8 mouse cellular contexts compared by ENCODE assay signal in genomic region chr6:125480396-125481361, GRCm38 (mm10). TPM values are rescaled to one million over a fixed set of nuclear protein-coding genes. Genes with fewer than 3 reads are reported as not detected.
DNase-seq lines count a peak whose midpoint lies in the region; ATAC-seq and TF ChIP-seq lines count a peak whose summit lies in the region.

No protein-coding gene starts in this region.

- H3K36me3 ChIP-seq in heart, postnatal 0 days (replicated peaks; ENCODE audit: control insufficient read depth, insufficient read depth, low read length), result no peaks in the 10 kb centered on the region
- peaks cover 4% of the 10 kb centered on the region; the same call in 1 of the 2 replicates for H3K36me3 ChIP-seq in liver, postnatal 0 days (replicated peaks; ENCODE audit: insufficient read depth, low read length)

- 0 out of 2 replicates have a peak, but pooled peaks cover 2% of the 10 kb centered on the region for H3K27me3 ChIP-seq in heart, postnatal 0 days (ENCODE audit: control insufficient read depth, insufficient read depth, low read length)
- H3K27me3 ChIP-seq in liver, postnatal 0 days (ENCODE audit: insufficient read depth, low read length), result no peaks in the 10 kb centered on the region

- peak; percentile 26 for DNase-seq in ovary, adult 18-20 months (ENCODE audit: low spot score)
- no peak for DNase-seq in ovary, postnatal 14 days (ENCODE audit: low spot score)
- peak; percentile 45 for DNase-seq in adipocyte (ENCODE audit: low spot score)
- no peak for DNase-seq in heart, postnatal 0 days (ENCODE audit: low spot score)
- DNase-seq in liver, postnatal 0 days, result peak; percentile 49
- DNase-seq in retina, embryonic 14.5 days (ENCODE audit: low spot score), result peak; percentile 55
- DNase-seq in cerebellum, postnatal 36 days, result no peak
- DNase-seq in adrenal gland, postnatal 10 days, result no peak

- TF ChIP-seq EP300 in heart, postnatal 0 days (IDR thresholded peaks at IDR 0.05; ENCODE audit: low read depth), result no peak
- TF ChIP-seq EP300 in liver, postnatal 0 days (IDR thresholded peaks at IDR 0.05; ENCODE audit: low read depth), result no peak

- H3K27ac ChIP-seq in heart, postnatal 0 days (ENCODE audit: low read depth), result peak overlapping the region; percentile 75
- H3K27ac ChIP-seq in liver, postnatal 0 days (ENCODE audit: low read depth), result peak overlapping the region; percentile 77

- no peak for TF ChIP-seq CTCF in heart, postnatal 0 days (IDR thresholded peaks at IDR 0.05; ENCODE audit: low read depth)
- no peak for TF ChIP-seq CTCF in liver, postnatal 0 days (IDR thresholded peaks at IDR 0.05; ENCODE audit: low read depth)

- H3K9me3 ChIP-seq in heart, postnatal 0 days (replicated peaks; ENCODE audit: control insufficient read depth, low read length), result no peaks in the 10 kb centered on the region
- no peaks in the 10 kb centered on the region for H3K9me3 ChIP-seq in liver, postnatal 0 days (ENCODE audit: low read length)

- no peak overlapping the region for H3K4me3 ChIP-seq in heart, postnatal 0 days (ENCODE audit: low read depth, low read length)
- peak overlapping the region; percentile 5; the same call in 1 of the 2 replicates for H3K4me3 ChIP-seq in liver, postnatal 0 days (ENCODE audit: low read depth, low read length)

- H3K9ac ChIP-seq in heart, postnatal 0 days (replicated peaks; ENCODE audit: low read depth, low read length), result no peak overlapping the region
- H3K9ac ChIP-seq in liver, postnatal 0 days (replicated peaks), result peak overlapping the region; percentile 46; the same call in 1 of the 2 replicates

- peaks cover 35% of the 10 kb centered on the region for H3K4me1 ChIP-seq in heart, postnatal 0 days (ENCODE audit: control insufficient read depth, insufficient read depth)
- peaks cover 89% of the 10 kb centered on the region for H3K4me1 ChIP-seq in liver, postnatal 0 days (ENCODE audit: insufficient read depth)

- peak overlapping the region; percentile 22; the same call in 1 of the 2 replicates for H3K4me2 ChIP-seq in heart, postnatal 0 days (ENCODE audit: low read depth, low read length)
- H3K4me2 ChIP-seq in liver, postnatal 0 days (ENCODE audit: low read depth, low read length), result peak overlapping the region; percentile 58

- 34% methylated on average over 12 of the region's 12 CpGs for WGBS in heart, postnatal 0 days
- WGBS in liver, postnatal 0 days (ENCODE audit: insufficient replicate concordance), result 17% methylated on average over 12 of the region's 12 CpGs

- no peak for ATAC-seq in heart, postnatal 0 days (ENCODE audit: insufficient read depth, low read depth)
- ATAC-seq in liver, postnatal 0 days, result peak; percentile 12; the same call in 1 of the 2 replicates

RNA-seq across cellular contexts. Expression of gene Cd9, which starts 13.9 kb away (rescaled TPM):
- 51.9 and 72.4 TPM in 2 replicates for total RNA-seq in heart, postnatal 0 days (2014; rRNA removed; ENCODE audit: low replicate concordance)
- polyA plus RNA-seq in heart, postnatal 0 days (2015; fragmentation: Nextera tagmentation; extraction: Ambion mirVana), result 99.3 and 99.4 TPM in 2 replicates
- 243 and 249 TPM in 2 replicates for polyA plus RNA-seq in liver, postnatal 0 days (2015; fragmentation: Nextera tagmentation; extraction: Ambion mirVana)
- 100 to 1,000 TPM; 120 TPM for total RNA-seq in adrenal gland, postnatal 10 days (2021)

Comparison
In these comparisons a context has a peak if more than half of its experiments do, and no peak if none do; other contexts are left out.
1. DNase-seq: peak in ovary, adult 18-20 months (single experiment), adipocyte (single experiment), liver, postnatal 0 days (single experiment) and retina, embryonic 14.5 days (single experiment); none in ovary, postnatal 14 days (single experiment), heart, postnatal 0 days (single experiment), cerebellum, postnatal 36 days (0 of 2) and adrenal gland, postnatal 10 days (single experiment).